Mouse (Mus musculus) neural tube, embryonic 10.5 days (tissue): Measurements from ENCODE around the gene Tdrd1.

ENCODE experiments used
- DNase-seq: peaks from one replicate; pipeline ENCODE4 v3.0.0-alpha.2; 2017; ENCODE audit warnings: low spot score; ENCODE audit errors: extremely low spot score

Tdrd1 gene

GRCm38 (mm10) chr19:56908472-56909270, 82.7 kb downstream of the Tdrd1 start:
- DNase-seq = peak; percentile 63

- DNase-seq = no peak
Observed at GRCm38 (mm10) chr19:56910561-56910960, 84.6 kb downstream of the Tdrd1 start.

- DNase-seq = no peak
Observed at GRCm38 (mm10) chr19:56913761-56914160, 87.8 kb downstream of the Tdrd1 start.

GRCm38 (mm10) chr19:56914658-56915057, 88.6 kb downstream of the Tdrd1 start:
- no peak for DNase-seq

GRCm38 (mm10) chr19:56915084-56915483, 89.1 kb downstream of the Tdrd1 start:
- DNase-seq = no peak
